Comparison of ENCODE assay signal across 8 mouse cellular contexts in genomic region chr6:56652121-56652592, GRCm38 (mm10). TPM values are rescaled to one million over a fixed set of nuclear protein-coding genes. Genes with fewer than 3 reads are reported as not detected.
DNase-seq lines count a peak whose midpoint lies in the region; ATAC-seq and TF ChIP-seq lines count a peak whose summit lies in the region.

No protein-coding gene starts in this region.

- H3K9ac ChIP-seq in liver, embryonic 14.5 days (replicated peaks): no peak overlapping the region

- WGBS in hindbrain, embryonic 10.5 days: under 1% methylated on average over 36 of the region's 36 CpGs
- 3% methylated on average over 36 of the region's 36 CpGs for WGBS in liver, embryonic 14.5 days (ENCODE audit: insufficient replicate concordance)

- H3K4me3 ChIP-seq in erythroblast, embryonic 14.5 days (replicated peaks): peak overlapping the region; percentile 24
- peak overlapping the region; percentile 76 for H3K4me3 ChIP-seq in E14TG2a.4 (replicated peaks; ENCODE audit: low read length)
- H3K4me3 ChIP-seq in hindbrain, embryonic 10.5 days: peak overlapping the region; percentile 60
- peak overlapping the region; percentile 34 to 41; a peak in 3 of 4 replicates for H3K4me3 ChIP-seq in liver, embryonic 14.5 days (ENCODE audit: insufficient read depth in 1 of 2, low read depth in 2 of 2, low read length in 2 of 2)

- no peak for TF ChIP-seq CTCF in E14TG2a.4 (conservative IDR thresholded peaks at IDR 0.05; ENCODE audit: low read length)
- peak; percentile 35; the same call in 1 of the 2 replicates for TF ChIP-seq CTCF in liver, embryonic 14.5 days (IDR thresholded peaks at IDR 0.05; ENCODE audit: low read depth)

- H3K4me1 ChIP-seq in erythroblast, embryonic 14.5 days (ENCODE audit: control insufficient read depth): no peaks in the 10 kb centered on the region
- peaks cover 12% of the 10 kb centered on the region for H3K4me1 ChIP-seq in E14TG2a.4 (replicated peaks; ENCODE audit: low read depth, low read length)
- H3K4me1 ChIP-seq in hindbrain, embryonic 10.5 days (replicated peaks): peaks cover 10% of the 10 kb centered on the region
- no peaks in the 10 kb centered on the region for H3K4me1 ChIP-seq in liver, embryonic 14.5 days (replicated peaks; ENCODE audit: control insufficient read depth in 2 of 2, insufficient read depth in 2 of 2, low read length in 1 of 2)

- H3K27me3 ChIP-seq in erythroblast, embryonic 14.5 days (ENCODE audit: control insufficient read depth): peaks cover 37% of the 10 kb centered on the region
- peaks cover 33% of the 10 kb centered on the region for H3K27me3 ChIP-seq in E14TG2a.4 (ENCODE audit: insufficient read depth, low read length)
- peaks cover 34% of the 10 kb centered on the region for H3K27me3 ChIP-seq in hindbrain, embryonic 10.5 days (ENCODE audit: insufficient read depth, poor library complexity, severe bottlenecking)
- peaks cover 21% of the 10 kb centered on the region for H3K27me3 ChIP-seq in liver, embryonic 14.5 days (ENCODE audit: control insufficient read depth, insufficient read depth, low read length)

- no peak for ATAC-seq in erythroblast, adult 5-6 weeks (replicated peaks; ENCODE audit: low FRiP score, poor library complexity, severe bottlenecking)
- ATAC-seq in liver, embryonic 14.5 days (ENCODE audit: insufficient read depth): no peak

- peak overlapping the region; percentile 50; the same call in 1 of the 2 replicates for H3K27ac ChIP-seq in hindbrain, embryonic 10.5 days
- no peak overlapping the region for H3K27ac ChIP-seq in liver, embryonic 14.5 days

- H3K36me3 ChIP-seq in erythroblast, embryonic 14.5 days (ENCODE audit: control insufficient read depth): no peaks in the 10 kb centered on the region
- no peaks in the 10 kb centered on the region for H3K36me3 ChIP-seq in E14TG2a.4 (ENCODE audit: insufficient read depth, low read length)
- no peaks in the 10 kb centered on the region for H3K36me3 ChIP-seq in hindbrain, embryonic 10.5 days
- H3K36me3 ChIP-seq in liver, embryonic 14.5 days (replicated peaks; ENCODE audit: control insufficient read depth, insufficient read depth, low read depth): no peaks in the 10 kb centered on the region

- no peak for TF ChIP-seq EP300 in liver, embryonic 14.5 days (IDR thresholded peaks at IDR 0.05; ENCODE audit: low read depth)

- DNase-seq in embryo, embryonic 11 days: peak; percentile 59
- DNase-seq in hindbrain, embryonic 10.5 days (ENCODE audit: low spot score): peak; percentile 49
- no peak for DNase-seq in liver, embryonic 14.5 days (ENCODE audit: low read depth in 3 of 3, low spot score in 3 of 3)
- DNase-seq in right cerebral cortex, adult 2 months (ENCODE audit: low spot score in 2 of 2): peak; percentile 3 to 4
- no peak for DNase-seq in thymus, postnatal 14 days

- peak overlapping the region; percentile 57 for H3K4me2 ChIP-seq in liver, embryonic 14.5 days (ENCODE audit: low read depth)

- H3K9me3 ChIP-seq in erythroblast, embryonic 14.5 days (ENCODE audit: control insufficient read depth, low read length): no peaks in the 10 kb centered on the region
- no peaks in the 10 kb centered on the region for H3K9me3 ChIP-seq in E14TG2a.4 (ENCODE audit: low read length)
- no peaks in the 10 kb centered on the region for H3K9me3 ChIP-seq in hindbrain, embryonic 10.5 days
- H3K9me3 ChIP-seq in liver, embryonic 14.5 days (ENCODE audit: control insufficient read depth, low read length): no peaks in the 10 kb centered on the region

RNA-seq across cellular contexts. Expression of gene Lsm5, which starts 52.4 kb away (rescaled TPM):
- 0.08 TPM in 1 of 2 replicates, not detected in the other for polyA plus RNA-seq in erythroblast, embryonic 14.5 days (2012)
- total RNA-seq in erythroblast, adult 5-6 weeks (2015; ENCODE audit: low replicate concordance): 21.9 and 39.1 TPM in 2 replicates
- total RNA-seq in erythroblast, adult 5-6 weeks (2017; ENCODE audit: low replicate concordance): 28.7 and 34.6 TPM in 2 replicates
- polyA plus RNA-seq in hindbrain, embryonic 10.5 days (2016; fragmentation: Nextera tagmentation; extraction: Ambion mirVana): 188 and 197 TPM in 2 replicates
- polyA plus RNA-seq in liver, embryonic 14.5 days (2012; rRNA removed): 58.8 and 65.7 TPM in 2 replicates
- 92.0 and 108 TPM in 2 replicates for polyA plus RNA-seq in liver, embryonic 14.5 days (2014; fragmentation: Nextera tagmentation; extraction: Ambion mirVana)

Comparison
In these comparisons a context has a peak if more than half of its experiments do, and no peak if none do; other contexts are left out.
1. H3K4me3 ChIP-seq: peak in every context shown above with its lines; median percentile 76 in E14TG2a.4; 60 in hindbrain, embryonic 10.5 days; 38 in liver, embryonic 14.5 days; 24 in erythroblast, embryonic 14.5 days.
2. DNase-seq: peak in embryo, embryonic 11 days (single experiment), hindbrain, embryonic 10.5 days (single experiment) and right cerebral cortex, adult 2 months (2 of 2); none in liver, embryonic 14.5 days (0 of 3) and thymus, postnatal 14 days (single experiment).
3. RNA of gene Lsm5, which starts 52.4 kb away (polyA plus RNA-seq): 188 to 197 TPM in hindbrain, embryonic 10.5 days and 58.8 to 108 TPM in liver, embryonic 14.5 days; 0.08 TPM in erythroblast, embryonic 14.5 days; every median in the first group is over 10 times any median in the second.